Mouse (Mus musculus) left cerebral cortex, postnatal 10 days (tissue): Measurements from ENCODE around the gene Acad11. TPM values are rescaled to one million over a fixed set of nuclear protein-coding genes. Genes with fewer than 3 reads are reported as not detected.
A peak's percentile ranks its signal among the peaks of the same experiment; 100 is the strongest.

Experiments
- DNase-seq, 2 experiments: peaks; one replicate each; pipeline ENCODE4 v3.0.0; 2021 to 2022; ENCODE audit warnings: low spot score in 2 of 2, mixed read lengths in 1 of 2; ENCODE audit errors: extremely low spot score in 1 of 2
- intact Hi-C: fragments of 180-260 bp; cut with DNase I; formaldehyde crosslinking; loops from one replicate; pipeline ENCODE4 v1.15.1; 2025
- total RNA-seq, 2 experiments: library from RNA; stranded (reverse); gene quantifications; 2 replicates each; pipeline ENCODE4 v1.2.3; 2021

The Acad11 gene
- total RNA-seq, 2 experiments from 2014 or later = 15.4 to 15.6 TPM

GRCm38 (mm10) chr9:104075808-104076207, 12.6 kb downstream of the Acad11 start:
- DNase-seq = no peak
- intact Hi-C loops = no loop called here

GRCm38 (mm10) chr9:104078780-104079179, 15.6 kb downstream of the Acad11 start:
- DNase-seq = no peak
- intact Hi-C loops = no loop called here

- intact Hi-C loops = no loop called here
- DNase-seq = peak in 1 of 2 experiments; percentile 42
Observed at GRCm38 (mm10) chr9:104079379-104079778, 16.2 kb downstream of the Acad11 start.

GRCm38 (mm10) chr9:104080038-104080437, 16.9 kb downstream of the Acad11 start:
- DNase-seq = no peak

DNA sequence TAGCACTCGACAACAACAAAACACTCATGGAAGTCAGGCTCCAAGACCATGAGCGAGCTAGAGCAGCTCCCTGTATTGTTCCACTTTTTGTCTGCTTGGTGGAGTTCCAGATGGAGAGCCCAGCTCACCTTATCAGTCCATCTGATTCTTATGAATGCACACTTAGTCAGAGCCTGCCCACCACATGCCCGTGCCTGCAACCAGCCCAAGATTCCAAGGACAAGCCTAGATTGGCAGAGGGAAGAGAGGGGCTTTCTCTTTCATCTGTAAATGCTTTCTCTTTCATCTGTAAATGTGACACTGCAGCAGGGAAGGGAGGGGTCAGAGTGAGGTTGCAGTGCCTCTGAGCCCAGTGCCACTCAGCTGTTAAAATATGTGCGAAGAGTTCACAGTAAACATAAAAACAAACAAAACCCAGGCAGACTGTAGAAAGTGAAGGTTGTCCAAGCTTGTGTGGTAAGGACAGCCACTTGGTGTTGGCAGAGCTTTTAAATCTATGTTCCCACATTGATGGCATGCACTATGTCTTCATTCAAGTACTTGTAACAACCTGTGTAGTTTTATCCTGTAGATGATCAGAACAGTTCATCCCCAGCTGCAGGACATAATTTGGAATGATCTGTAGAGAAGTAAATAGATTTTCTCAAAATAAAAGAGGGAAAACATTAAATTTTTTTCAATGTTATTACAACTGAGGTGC, 22.7 kb downstream of the Acad11 start:
- intact Hi-C loops = no loop called here
- no peak for DNase-seq

More at GRCm38 (mm10) chr9:104080038-104080437, 16.9 kb downstream of the Acad11 start:
- intact Hi-C loops = no loop called here

DNA sequence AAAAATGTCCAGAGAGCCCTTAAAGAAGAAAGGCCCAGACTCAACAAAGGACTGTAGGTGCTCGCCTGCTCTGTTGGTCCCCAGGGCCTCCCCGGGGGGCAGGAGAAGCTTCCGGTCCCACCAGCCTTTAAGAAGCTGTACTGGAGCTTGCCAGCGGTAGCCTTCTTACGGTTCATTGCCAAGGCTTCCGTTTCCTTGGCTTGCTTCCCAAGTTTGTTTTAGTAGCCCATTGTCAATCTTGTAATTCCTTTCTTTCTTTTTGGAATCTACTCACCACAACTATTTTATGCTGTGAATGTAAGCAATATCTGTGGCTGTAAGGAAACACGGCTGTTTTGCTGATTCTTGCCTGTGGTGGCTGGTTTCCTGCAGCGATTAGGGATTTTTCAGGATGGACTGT, 25.4 kb downstream of the Acad11 start:
- peak in 1 of 2 experiments; percentile 77 for DNase-seq
- intact Hi-C loops = no loop called here

DNA sequence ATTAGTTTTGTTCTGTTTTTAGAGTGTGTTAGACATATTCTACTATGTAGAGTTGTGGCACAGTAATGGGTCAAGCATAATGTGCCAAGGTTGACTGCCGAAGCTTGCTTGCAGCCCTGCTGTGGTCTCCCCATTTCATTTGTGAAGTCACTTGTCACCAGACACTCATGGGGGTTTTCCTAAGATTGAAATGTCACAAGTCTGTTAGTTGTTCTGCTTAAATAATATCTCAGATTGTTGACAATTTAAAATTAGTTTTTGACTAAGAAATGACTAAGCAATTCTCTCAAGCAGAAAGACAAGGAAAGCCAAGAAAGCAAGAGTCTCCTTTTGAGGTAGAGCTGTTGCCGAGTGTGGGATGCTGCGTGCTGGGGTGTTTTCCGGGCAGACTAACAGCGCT, 29.8 kb downstream of the Acad11 start:
- DNase-seq = no peak
- intact Hi-C loops = no loop called here

DNA sequence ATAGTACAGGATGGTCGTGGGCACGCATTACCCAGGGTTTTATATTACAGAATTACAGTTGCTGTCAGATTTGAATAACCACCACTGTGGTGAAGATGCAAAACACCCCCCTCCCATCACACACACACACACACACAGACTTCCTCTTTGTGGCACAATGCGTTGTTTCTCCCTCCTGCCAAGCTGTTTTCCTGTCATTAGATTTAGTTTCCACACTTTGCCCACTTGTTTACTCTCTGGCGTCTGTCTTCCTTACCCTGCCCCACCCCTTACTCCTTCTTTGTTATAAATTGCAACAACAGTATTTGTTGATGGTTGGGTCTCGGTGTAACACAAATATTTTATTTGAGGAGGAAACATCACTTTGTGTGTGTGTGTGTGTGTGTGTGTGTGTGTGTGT, 35.1 kb downstream of the Acad11 start:
- DNase-seq = no peak
- intact Hi-C loops = no loop called here

- DNase-seq = no peak
Observed at GRCm38 (mm10) chr9:104099060-104099459, 35.9 kb downstream of the Acad11 start.

DNA sequence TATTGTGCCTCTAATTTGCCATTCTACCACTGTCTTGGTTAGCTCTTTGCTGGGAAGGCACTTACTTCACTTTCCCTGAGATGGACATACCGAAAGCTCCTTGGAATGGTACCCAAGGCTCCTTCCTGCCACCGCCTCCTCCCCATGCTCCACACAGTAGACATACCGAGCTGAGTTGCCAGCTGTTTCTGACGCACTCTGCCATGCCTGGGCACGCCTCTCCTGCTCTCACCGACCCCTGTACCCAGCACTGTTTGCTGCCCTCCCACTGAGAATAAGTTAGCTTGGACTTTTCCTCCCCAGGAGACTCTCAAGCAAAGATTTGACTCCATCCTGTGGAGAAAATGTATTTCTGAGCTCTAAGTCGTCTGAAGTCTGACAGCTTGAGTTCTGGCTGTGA, 37.6 kb downstream of the Acad11 start:
- intact Hi-C loops = no loop called here
- no peak for DNase-seq

More at GRCm38 (mm10) chr9:104099060-104099459, 35.9 kb downstream of the Acad11 start:
- intact Hi-C loops = no loop called here

DNA sequence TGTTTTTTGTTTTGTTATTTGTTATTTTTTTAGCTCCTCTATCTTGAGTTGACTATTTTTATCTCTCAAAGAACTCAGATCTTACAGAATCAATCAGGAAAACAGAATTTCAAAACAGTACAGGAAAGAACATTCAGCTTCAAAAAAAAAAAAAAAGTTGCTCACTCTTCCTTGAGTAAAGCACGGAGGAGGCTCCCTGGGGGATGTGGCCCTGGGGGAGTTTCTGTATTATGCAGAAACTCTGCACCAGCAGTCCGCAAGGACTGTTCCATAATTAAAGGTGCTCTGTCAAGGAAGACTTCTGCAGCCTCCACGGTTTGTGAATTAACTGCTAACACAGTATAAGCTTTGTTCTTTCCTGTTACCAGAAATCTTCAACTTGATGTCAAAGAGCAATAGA, 38.3 kb downstream of the Acad11 start:
- no peak for DNase-seq
- intact Hi-C loops = no loop called here

DNA sequence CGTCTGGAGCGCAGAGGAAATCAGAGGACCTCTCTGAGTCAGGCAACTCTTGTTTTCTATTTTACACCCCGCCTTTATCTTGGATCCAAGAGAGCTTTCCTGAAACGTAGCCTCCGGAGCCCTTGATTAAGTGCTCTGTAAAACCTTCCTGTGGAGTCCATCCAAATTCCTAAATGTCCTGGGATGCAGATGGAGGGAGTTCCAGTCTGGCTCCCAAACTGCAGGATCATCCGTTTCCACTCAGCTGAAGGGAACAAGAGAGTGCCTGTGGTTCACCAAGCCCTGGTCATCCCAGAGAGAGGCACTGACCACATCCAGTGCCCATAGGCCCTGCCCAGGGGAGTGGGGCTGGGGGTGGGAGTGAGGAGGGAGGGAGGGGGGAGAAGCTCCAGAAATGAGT, 39.1 kb downstream of the Acad11 start:
- intact Hi-C loops = no loop called here
- DNase-seq = no peak

DNA sequence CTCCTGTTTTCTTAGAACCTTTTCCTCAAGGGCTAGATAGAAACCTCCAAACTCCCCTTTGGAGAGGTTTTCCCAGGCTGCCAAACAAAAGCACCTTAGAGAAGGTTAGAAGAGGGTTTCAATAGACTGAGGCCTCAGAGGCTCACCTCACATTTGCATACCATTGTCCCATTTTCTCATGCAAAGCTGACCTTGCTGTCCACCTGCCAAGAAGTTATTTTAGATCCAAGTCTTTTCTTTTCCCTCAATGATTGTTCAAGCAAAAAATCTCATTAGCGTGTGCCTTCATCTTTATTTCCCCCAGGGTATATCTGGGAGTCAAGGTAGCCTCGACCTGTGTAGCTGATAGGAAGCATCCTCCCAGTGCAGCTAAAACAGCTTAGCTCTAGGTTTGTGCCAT, 39.7 kb downstream of the Acad11 start:
- intact Hi-C loops = no loop called here
- DNase-seq = no peak

DNA sequence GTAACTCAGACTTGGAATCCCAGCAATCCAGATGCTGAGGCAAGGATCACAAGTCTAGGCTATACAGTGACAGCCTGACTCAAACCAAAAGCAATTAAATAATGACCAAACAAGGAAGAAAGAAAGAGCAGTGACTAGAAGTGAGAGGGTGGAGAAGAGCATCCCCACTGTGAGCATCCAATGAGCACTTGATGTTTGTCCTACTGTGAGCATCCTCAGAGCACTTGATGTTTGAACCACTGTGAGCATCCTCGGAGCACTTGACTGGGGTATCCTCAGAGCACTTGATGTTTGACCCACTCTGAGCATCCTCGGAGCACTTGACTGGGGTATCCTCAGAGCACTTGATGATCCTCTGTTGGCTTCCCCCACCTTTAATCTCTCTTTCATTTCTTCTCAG, 41.8 kb downstream of the Acad11 start:
- intact Hi-C loops = no loop called here
- no peak for DNase-seq

DNA sequence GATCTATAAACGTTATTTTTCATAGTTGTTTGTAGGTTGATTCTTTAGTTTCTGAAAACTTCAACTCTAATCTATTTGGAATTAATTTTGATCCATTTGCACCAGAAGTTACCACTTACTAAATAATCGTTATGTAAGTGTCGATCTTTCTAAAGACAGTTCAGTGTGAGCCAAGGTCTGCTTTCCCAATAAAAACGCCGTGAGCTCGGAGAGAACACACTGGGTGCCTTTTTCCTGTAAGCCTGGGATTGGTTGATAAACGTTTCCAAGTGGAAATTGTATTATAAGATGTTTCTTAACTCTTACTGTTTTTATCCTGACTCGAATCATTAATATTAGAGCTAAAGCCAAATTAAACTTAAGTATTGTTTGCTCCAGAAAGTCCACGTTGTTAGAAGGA, 43.8 kb downstream of the Acad11 start:
- intact Hi-C loops = no loop called here
- DNase-seq = no peak

DNA sequence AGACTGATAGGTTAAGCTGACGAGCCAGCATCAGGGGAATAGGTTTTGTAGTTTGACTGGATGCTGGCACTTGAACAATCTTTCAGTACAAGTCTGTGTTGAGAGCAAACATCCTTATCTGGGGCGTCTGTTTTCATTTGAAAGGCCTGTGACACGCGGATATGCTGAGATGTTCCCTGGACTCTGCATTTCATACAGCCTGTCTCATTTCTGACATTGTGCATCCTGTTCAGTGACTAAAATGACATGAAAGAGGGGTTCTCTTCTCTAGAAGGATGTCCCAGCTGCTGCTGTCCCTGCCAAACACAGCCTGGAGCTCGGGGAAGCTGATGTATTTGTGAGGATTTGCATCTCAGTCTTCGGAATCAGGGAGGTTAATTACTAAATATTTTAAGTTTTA, 44.3 kb downstream of the Acad11 start:
- intact Hi-C loops = no loop called here
- no peak for DNase-seq

- no peak for DNase-seq
- intact Hi-C loops = no loop called here
Observed at GRCm38 (mm10) chr9:104108571-104109143, 45.5 kb downstream of the Acad11 start.

DNA sequence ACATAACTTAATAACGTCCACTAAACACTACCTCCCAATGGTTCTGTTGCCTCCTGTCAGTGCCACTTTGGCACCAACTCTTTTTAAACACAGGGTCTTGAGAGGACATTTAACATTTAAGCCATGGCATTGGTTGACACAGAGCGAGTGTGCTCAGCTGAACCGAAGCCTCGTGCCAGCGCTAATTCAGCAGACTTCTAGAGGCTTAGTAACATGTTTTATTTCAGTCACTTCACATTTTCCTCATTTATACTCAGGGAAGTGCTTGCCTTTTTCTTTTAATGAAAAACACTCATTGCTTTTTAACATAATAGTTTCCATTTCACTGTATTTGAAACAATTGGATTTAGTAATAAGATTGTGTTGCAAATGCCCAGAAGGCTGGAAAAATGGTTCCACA, 46.0 kb downstream of the Acad11 start:
- intact Hi-C loops = no loop called here
- no peak for DNase-seq

DNA sequence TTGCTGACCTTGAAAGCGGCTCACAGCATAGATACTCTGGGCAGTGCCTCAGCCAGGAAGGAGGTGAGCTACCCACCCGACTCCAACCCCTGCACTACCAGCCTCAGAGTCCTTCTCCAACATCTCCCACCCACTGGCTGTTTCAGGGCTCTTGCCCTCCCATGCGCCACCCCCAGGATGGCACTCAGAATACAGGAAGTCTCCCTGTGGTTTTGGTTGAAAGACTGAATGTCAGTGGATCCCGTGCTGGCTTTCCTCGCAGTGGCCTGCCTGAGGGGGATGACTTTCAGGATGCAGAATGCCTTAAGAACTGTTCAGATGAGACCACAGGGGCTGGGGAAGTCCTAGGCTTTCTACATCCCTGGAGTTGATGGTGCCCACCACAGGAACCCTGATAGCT, 59.9 kb downstream of the Acad11 start:
- no peak for DNase-seq
- intact Hi-C loops = no loop called here

- DNase-seq = no peak
- intact Hi-C loops = no loop called here
Observed at GRCm38 (mm10) chr9:104123622-104124021, 60.4 kb downstream of the Acad11 start.

DNA sequence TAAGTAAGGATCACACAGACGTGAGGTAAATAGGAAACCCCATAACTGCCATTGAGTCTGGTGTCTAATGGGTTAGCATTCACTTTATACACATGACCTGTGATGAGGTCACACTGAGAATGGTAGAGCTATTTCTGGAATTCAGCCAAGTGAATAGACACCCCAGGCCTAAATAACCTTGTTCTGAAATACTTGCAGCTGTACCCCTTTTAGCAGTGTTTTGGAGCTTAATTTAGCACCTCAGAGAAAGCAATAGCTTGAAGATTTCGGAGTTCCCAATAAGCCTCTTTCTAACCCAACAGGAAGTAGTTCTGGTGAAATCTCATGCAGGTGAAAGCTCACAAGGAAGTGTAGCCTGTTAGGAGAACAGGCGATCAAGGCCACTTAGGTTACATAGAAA, 63.7 kb downstream of the Acad11 start, which contains the start of gene Ackr4:
Gene Ackr4, minus strand, starts transcription at position 101 of the 400 bp plus-strand sequence.
- DNase-seq = no peak
- intact Hi-C loops = no loop called here
